Mouse (Mus musculus) left cerebral cortex, postnatal 4 days (tissue): ENCODE results near the gene Ildr1. TPM values are rescaled to one million over a fixed set of nuclear protein-coding genes. Genes with fewer than 3 reads are reported as not detected.
A peak's percentile ranks its signal among the peaks of the same experiment; 100 is the strongest.

Source experiments
- DNase-seq: peaks from one replicate; pipeline ENCODE4 v3.0.0-alpha.2; 2022
- intact Hi-C: fragments of 180-260 bp; cut with DNase I; formaldehyde crosslinking; loops from one replicate; pipeline ENCODE4 v1.15.1; 2025
- total RNA-seq, 2 experiments: library from RNA; stranded (reverse); gene quantifications; 2 replicates each; pipeline ENCODE4 v1.2.3; 2021

Ildr1 gene
- total RNA-seq, 2 experiments from 2014 or later, result 0.18 to 0.56 TPM

GRCm38 (mm10) chr16:36770191-36770771 is 76.5 kb downstream of the Ildr1 start:
- intact Hi-C loops, result no loop called here
- DNase-seq, result no peak

GRCm38 (mm10) chr16:36770830-36771229 is 77.1 kb downstream of the Ildr1 start:
- peak; percentile 14 for DNase-seq
- intact Hi-C loops, result no loop called here

- intact Hi-C loops, result no loop called here
- DNase-seq, result no peak
These were observed 77.5 kb downstream of the Ildr1 start for GRCm38 (mm10) chr16:36771244-36771643.

- no peak for DNase-seq
- intact Hi-C loops, result no loop called here
These were observed 77.9 kb downstream of the Ildr1 start for GRCm38 (mm10) chr16:36771703-36772102.

GRCm38 (mm10) chr16:36772996-36773395 is 79.2 kb downstream of the Ildr1 start:
- intact Hi-C loops, result no loop called here
- DNase-seq, result no peak

- intact Hi-C loops, result no loop called here
- peak; percentile 41 for DNase-seq
These were observed 81.9 kb downstream of the Ildr1 start for GRCm38 (mm10) chr16:36775658-36776057.

Other genes with a start within 250 kb of the Ildr1 start
- gene Stfa3, start 238.6 kb upstream of the Ildr1 start, total RNA-seq, result not detected
- 1 to 10 TPM; 1.2 to 2.2 TPM for gene Casr, start 131.8 kb upstream of the Ildr1 start, total RNA-seq
- 1 to 10 TPM in 1 of 2 experiments, under 1 TPM in 1; 0.62 to 1.0 TPM for gene Cd86, start 27.9 kb upstream of the Ildr1 start, total RNA-seq
- 10 to 100 TPM; 36.0 to 36.5 TPM for gene Slc15a2, start 91.0 kb downstream of the Ildr1 start, total RNA-seq
- 10 to 100 TPM; 34.8 to 40.2 TPM for gene Iqcb1, start 134.4 kb downstream of the Ildr1 start, total RNA-seq
- under 1 TPM; 0.38 to 0.70 TPM for gene Eaf2, start 181.0 kb downstream of the Ildr1 start, total RNA-seq
- gene Golgb1, start 181.2 kb downstream of the Ildr1 start, total RNA-seq, result 10 to 100 TPM; 59.0 to 61.5 TPM
- gene Hcls1, start 241.0 kb downstream of the Ildr1 start, total RNA-seq, result 1 to 10 TPM; 2.0 to 2.3 TPM